Mouse (Mus musculus) brain, embryonic 14.5 days (tissue): Measurements from ENCODE around the gene Tekt4.

Experiments
- CTCF ChIP-seq: fragments of 200-500 bp; IDR thresholded peaks from 2 replicates; pipeline ENCODE4 v1.5.1; 2012; ENCODE audit warnings: inconsistent platforms, mild to moderate bottlenecking, moderate library complexity, borderline replicate concordance; ENCODE audit not compliant: insufficient read depth, insufficient read length; ENCODE audit errors: extremely low read depth
- POLR2A ChIP-seq: fragments of 200-500 bp; IDR thresholded peaks from 2 replicates; pipeline ENCODE4 v1.6.1; 2012; ENCODE audit warnings: mild to moderate bottlenecking, inconsistent platforms, borderline replicate concordance; ENCODE audit not compliant: poor library complexity, insufficient read depth, insufficient read length, severe bottlenecking; ENCODE audit errors: extremely low read depth

- TF ChIP-seq CTCF (no peak), POLR2A (no peak)
Measured at GRCm38 (mm10) chr17:25463326-25463945, 9.0 kb downstream of the Tekt4 start.
